ENCODE assay signal across 7 mouse cellular contexts in genomic region chr2:80314854-80315241, GRCm38 (mm10). TPM values are rescaled to one million over a fixed set of nuclear protein-coding genes. Genes with fewer than 3 reads are reported as not detected.
A peak's percentile ranks its signal among the peaks of the same experiment; 100 is the strongest.
DNase-seq lines count a peak whose midpoint lies in the region; ATAC-seq and TF ChIP-seq lines count a peak whose summit lies in the region.

No protein-coding gene starts in this region.

- no peak for TF ChIP-seq POLR2A in testis, adult 2 months (IDR thresholded peaks at IDR 0.05; ENCODE audit: control insufficient read depth, low read depth, low read length)

- ATAC-seq in forebrain, embryonic 15.5 days (replicated peaks): no peak; the same call in 1 of the 2 replicates
- no peak for ATAC-seq in liver, embryonic 15.5 days (ENCODE audit: insufficient read depth)
- ATAC-seq in megakaryocyte-erythroid progenitor cell, adult 5-6 weeks (replicated peaks; ENCODE audit: low FRiP score, low TSS enrichment, poor library complexity, severe bottlenecking): no peak
- ATAC-seq in erythroid progenitor cell, adult 5-6 weeks (replicated peaks; ENCODE audit: low FRiP score, poor library complexity, severe bottlenecking): no peak

- no peaks in the 10 kb centered on the region for H3K27me3 ChIP-seq in testis, adult 2 months (ENCODE audit: control insufficient read depth, insufficient read depth, low read length)
- H3K27me3 ChIP-seq in forebrain, embryonic 15.5 days: no peaks in the 10 kb centered on the region
- no peaks in the 10 kb centered on the region for H3K27me3 ChIP-seq in liver, embryonic 15.5 days

- no peaks in the 10 kb centered on the region for H3K9me3 ChIP-seq in forebrain, embryonic 15.5 days
- no peaks in the 10 kb centered on the region for H3K9me3 ChIP-seq in liver, embryonic 15.5 days (replicated peaks)

- no peaks in the 10 kb centered on the region for H3K4me1 ChIP-seq in testis, adult 2 months (ENCODE audit: control insufficient read depth, insufficient read depth, low read length)
- H3K4me1 ChIP-seq in forebrain, embryonic 15.5 days: peaks cover 13% of the 10 kb centered on the region
- peaks cover 18% of the 10 kb centered on the region for H3K4me1 ChIP-seq in liver, embryonic 15.5 days (replicated peaks)

- no peaks in the 10 kb centered on the region; the same call in none of the 2 replicates for H3K36me3 ChIP-seq in testis, adult 2 months (ENCODE audit: control insufficient read depth, insufficient read depth, low read length)
- peaks cover 15% of the 10 kb centered on the region; the same call in 1 of the 2 replicates for H3K36me3 ChIP-seq in forebrain, embryonic 15.5 days
- H3K36me3 ChIP-seq in liver, embryonic 15.5 days (replicated peaks): peaks cover 8% of the 10 kb centered on the region; the same call in 1 of the 2 replicates

- peak overlapping the region; percentile 56 for H3K4me2 ChIP-seq in forebrain, embryonic 15.5 days (replicated peaks)
- peak overlapping the region; percentile 88 for H3K4me2 ChIP-seq in liver, embryonic 15.5 days

- WGBS in forebrain, embryonic 15.5 days: 48% methylated on average over 7 of the region's 7 CpGs
- WGBS in liver, embryonic 15.5 days (ENCODE audit: insufficient replicate concordance): 10% methylated on average over 7 of the region's 7 CpGs

- no peak for DNase-seq in testis, postnatal 14 days (ENCODE audit: low spot score)
- no peak for DNase-seq in right cerebral cortex, postnatal 4 days

- H3K27ac ChIP-seq in testis, adult 2 months (ENCODE audit: control insufficient read depth, insufficient read depth, low read depth, low read length): peak overlapping the region; percentile 92
- H3K27ac ChIP-seq in forebrain, embryonic 15.5 days (replicated peaks): peak overlapping the region; percentile 97
- H3K27ac ChIP-seq in liver, embryonic 15.5 days (replicated peaks): peak overlapping the region; percentile 96

- H3K9ac ChIP-seq in forebrain, embryonic 15.5 days (replicated peaks): peak overlapping the region; percentile 80
- peak overlapping the region; percentile 90 for H3K9ac ChIP-seq in liver, embryonic 15.5 days

- peak overlapping the region; percentile 88; the same call in 1 of the 2 replicates for H3K4me3 ChIP-seq in testis, adult 2 months (ENCODE audit: control insufficient read depth, low read depth, low read length)
- peak overlapping the region; percentile 58 for H3K4me3 ChIP-seq in forebrain, embryonic 15.5 days
- H3K4me3 ChIP-seq in liver, embryonic 15.5 days (replicated peaks): peak overlapping the region; percentile 95

- TF ChIP-seq CTCF in testis, adult 2 months (IDR thresholded peaks at IDR 0.05; ENCODE audit: control insufficient read depth, insufficient read depth, insufficient replicate concordance, low read depth, low read length): no peak

RNA-seq across cellular contexts. Expression of gene Dnajc10, which starts 0.4 kb away (rescaled TPM):
- polyA plus RNA-seq in testis, adult 2 months (2012; rRNA removed): 26.6 and 27.2 TPM in 2 replicates
- polyA plus RNA-seq in forebrain, embryonic 15.5 days (2015; fragmentation: Nextera tagmentation; extraction: Ambion mirVana): 53.8 TPM in 2 replicates
- 15.8 and 17.7 TPM in 2 replicates for polyA plus RNA-seq in liver, embryonic 15.5 days (2015; fragmentation: Nextera tagmentation; extraction: Ambion mirVana)
- 48.0 and 50.3 TPM in 2 replicates for total RNA-seq in megakaryocyte-erythroid progenitor cell, adult 5-6 weeks (2014; fragmentation: Nextera tagmentation)
- total RNA-seq in megakaryocyte-erythroid progenitor cell, adult 5-6 weeks (2017): 50.1 and 99.0 TPM in 2 replicates
- 64.9 and 93.9 TPM in 2 replicates for total RNA-seq in erythroid progenitor cell, adult 5-6 weeks (2015; ENCODE audit: low replicate concordance)
- total RNA-seq in erythroid progenitor cell, adult 5-6 weeks (2017; ENCODE audit: low replicate concordance): 117 and 134 TPM in 2 replicates

RNA-seq across cellular contexts. Expression of gene Prdx6b, which starts 22.6 kb away (rescaled TPM):
- polyA plus RNA-seq in testis, adult 2 months (2012; rRNA removed): 164 and 179 TPM in 2 replicates
- polyA plus RNA-seq in forebrain, embryonic 15.5 days (2015; fragmentation: Nextera tagmentation; extraction: Ambion mirVana): not detected in 2 replicates
- not detected in 2 replicates for polyA plus RNA-seq in liver, embryonic 15.5 days (2015; fragmentation: Nextera tagmentation; extraction: Ambion mirVana)
- not detected in 2 replicates for total RNA-seq in megakaryocyte-erythroid progenitor cell, adult 5-6 weeks (2014; fragmentation: Nextera tagmentation)
- total RNA-seq in megakaryocyte-erythroid progenitor cell, adult 5-6 weeks (2017): not detected in 2 replicates
- not detected in 2 replicates for total RNA-seq in erythroid progenitor cell, adult 5-6 weeks (2015; ENCODE audit: low replicate concordance)
- total RNA-seq in erythroid progenitor cell, adult 5-6 weeks (2017; ENCODE audit: low replicate concordance): not detected in 2 replicates

Comparison
In these comparisons a context has a peak if more than half of its experiments do, and no peak if none do; other contexts are left out.
1. RNA of gene Prdx6b, which starts 22.6 kb away (polyA plus RNA-seq): 164 to 179 TPM in testis, adult 2 months; not detected in liver, embryonic 15.5 days and not detected in forebrain, embryonic 15.5 days; every median in the first group is over 100 times any median in the second.
2. Peak in every context shown above with its lines, with median percentiles within 50 percentile points of each other: H3K27ac ChIP-seq and H3K4me3 ChIP-seq.